Mouse (Mus musculus): ENCODE data around the gene Plpp7. TPM values are rescaled to one million over a fixed set of nuclear protein-coding genes. Genes with fewer than 3 reads are reported as not detected.
A peak's percentile ranks its signal among the peaks of the same experiment; 100 is the strongest.

Plpp7 gene
- polyA plus RNA-seq, 1 experiment, result 2.6 TPM

DNA sequence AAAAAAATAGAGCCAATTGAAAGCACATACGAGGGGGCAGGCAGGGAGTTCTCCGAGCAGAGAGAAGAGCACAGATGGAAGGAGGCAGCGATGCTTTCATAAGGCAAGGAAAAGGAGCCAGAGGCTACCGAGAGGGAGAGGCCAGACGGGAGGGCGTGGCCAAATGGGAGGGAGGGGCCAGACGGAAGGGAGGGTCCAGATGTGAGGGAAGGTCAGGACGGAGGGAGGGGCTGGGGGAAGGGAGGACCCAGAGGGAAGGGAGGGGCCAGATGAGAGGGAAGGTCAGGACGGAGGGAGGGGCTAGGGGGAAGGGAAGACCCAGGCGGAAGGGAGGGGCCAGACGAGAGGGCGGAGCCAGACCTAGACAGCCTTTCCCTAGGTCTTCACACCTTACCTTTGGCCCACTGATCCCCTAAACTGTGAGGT lies 37.3 kb downstream of the Plpp7 start:
- Histone ChIP-seq H3K27me3 (ENCODE audit: control insufficient read depth, insufficient read depth, low read length) (no peaks in the 10 kb centered on the region), H3K4me3 (ENCODE audit: extremely low read depth, insufficient read depth, insufficient read length) (no peak overlapping the region), H3K4me1 (ENCODE audit: control insufficient read depth, insufficient read depth, insufficient read length) (peaks cover 3% of the 10 kb centered on the region; the same call in 1 of the 2 replicates), H3K36me3 (ENCODE audit: control insufficient read depth, insufficient read depth, low read length) (no peaks in the 10 kb centered on the region), H3K27ac (ENCODE audit: insufficient read depth, low read length) (no peak overlapping the region)
- 28% methylated on average over 12 of the region's 12 CpGs for WGBS
- peak in 1 of 2 experiments; percentile 45 for DNase-seq (ENCODE audit: low read depth in 1 of 2, low spot score in 2 of 2)
- TF ChIP-seq CTCF (IDR thresholded peaks at IDR 0.05; ENCODE audit: extremely low read depth, insufficient read depth, insufficient read length, insufficient replicate concordance), result no peak
- TF ChIP-seq POLR2A (IDR thresholded peaks at IDR 0.05; ENCODE audit: low read depth, low read length), result no peak

DNA sequence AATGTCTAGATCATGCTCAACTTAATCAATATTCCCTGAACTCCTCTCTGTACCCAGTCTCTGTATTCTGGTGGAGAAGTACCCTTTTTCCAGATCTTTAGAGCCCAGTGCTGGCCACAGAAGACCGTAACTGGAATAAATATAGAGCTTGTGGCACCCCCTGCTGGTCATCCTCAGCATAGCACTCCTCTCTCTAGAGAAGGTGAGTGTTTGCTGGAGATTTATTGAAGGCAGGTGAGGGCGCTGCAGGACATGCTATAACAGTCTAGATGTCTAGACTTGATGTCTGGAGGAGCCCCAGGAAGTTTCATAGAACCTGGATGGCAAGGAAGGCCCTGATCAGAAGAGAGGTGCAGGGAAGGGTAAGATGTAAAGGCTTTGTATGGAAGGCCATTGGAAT lies 38.7 kb downstream of the Plpp7 start:
- WGBS, result 3% methylated on average over 2 of the region's 2 CpGs
- Histone ChIP-seq H3K4me1 (ENCODE audit: control insufficient read depth, insufficient read depth, insufficient read length) (peaks cover 3% of the 10 kb centered on the region; the same call in 1 of the 2 replicates), H3K36me3 (ENCODE audit: control insufficient read depth, insufficient read depth, low read length) (no peaks in the 10 kb centered on the region), H3K4me3 (ENCODE audit: extremely low read depth, insufficient read depth, insufficient read length) (no peak overlapping the region), H3K27me3 (ENCODE audit: control insufficient read depth, insufficient read depth, low read length) (no peaks in the 10 kb centered on the region), H3K27ac (ENCODE audit: insufficient read depth, low read length) (no peak overlapping the region)
- TF ChIP-seq POLR2A (IDR thresholded peaks at IDR 0.05; ENCODE audit: low read depth, low read length), result no peak
- peak; percentile 82; the same call in 1 of the 2 replicates for TF ChIP-seq CTCF (IDR thresholded peaks at IDR 0.05; ENCODE audit: extremely low read depth, insufficient read depth, insufficient read length, insufficient replicate concordance)
- peak; percentile 74 to 87 for DNase-seq (ENCODE audit: low read depth in 1 of 2, low spot score in 2 of 2)

DNA sequence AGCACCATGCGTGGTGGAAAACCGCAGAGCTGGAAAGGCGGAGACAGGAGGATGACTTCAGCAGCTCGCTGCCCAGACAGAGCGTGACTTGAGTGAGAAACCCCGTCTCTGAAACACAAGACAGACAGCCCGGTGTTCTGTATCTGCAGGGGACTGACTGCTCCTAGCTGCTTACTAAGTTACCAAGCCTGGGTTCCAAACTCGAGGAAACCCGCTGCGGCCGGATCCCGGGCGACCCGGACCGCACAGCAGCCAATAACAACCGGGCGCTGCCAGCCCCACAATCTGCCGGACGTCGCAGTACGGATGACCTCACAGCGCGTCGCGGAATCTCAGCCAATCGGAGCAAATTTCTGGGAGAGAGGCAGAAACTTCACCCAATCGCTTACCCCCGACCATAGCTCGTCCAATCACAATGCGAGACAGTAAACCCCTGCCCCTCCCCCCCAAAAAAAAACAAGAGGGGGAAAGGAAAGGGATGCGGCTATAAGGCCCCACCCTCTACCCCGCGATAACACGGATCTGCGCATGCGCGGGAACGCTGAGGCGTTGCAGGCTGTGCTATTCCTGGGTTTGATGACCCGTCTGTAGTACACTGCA lies 42.4 kb downstream of the Plpp7 start:
- DNase-seq (ENCODE audit: low read depth in 1 of 2, low spot score in 2 of 2), result peak; percentile 95 to 99
- TF ChIP-seq CTCF (IDR thresholded peaks at IDR 0.05; ENCODE audit: extremely low read depth, insufficient read depth, insufficient read length, insufficient replicate concordance) (no peak), POLR2A (IDR thresholded peaks at IDR 0.05; ENCODE audit: low read depth, low read length) (peak; percentile 80)
- WGBS, result under 1% methylated on average over 40 of the region's 40 CpGs
- H3K27me3 ChIP-seq (ENCODE audit: control insufficient read depth, insufficient read depth, low read length), result no peaks in the 10 kb centered on the region
- H3K4me3 ChIP-seq (ENCODE audit: extremely low read depth, insufficient read depth, insufficient read length), result peak overlapping the region; percentile 70
- peaks cover under 1% of the 10 kb centered on the region; the same call in 1 of the 2 replicates for H3K4me1 ChIP-seq (ENCODE audit: control insufficient read depth, insufficient read depth, insufficient read length)
- no peaks in the 10 kb centered on the region for H3K36me3 ChIP-seq (ENCODE audit: control insufficient read depth, insufficient read depth, low read length)
- H3K27ac ChIP-seq (ENCODE audit: insufficient read depth, low read length), result peak overlapping the region; percentile 87

DNA sequence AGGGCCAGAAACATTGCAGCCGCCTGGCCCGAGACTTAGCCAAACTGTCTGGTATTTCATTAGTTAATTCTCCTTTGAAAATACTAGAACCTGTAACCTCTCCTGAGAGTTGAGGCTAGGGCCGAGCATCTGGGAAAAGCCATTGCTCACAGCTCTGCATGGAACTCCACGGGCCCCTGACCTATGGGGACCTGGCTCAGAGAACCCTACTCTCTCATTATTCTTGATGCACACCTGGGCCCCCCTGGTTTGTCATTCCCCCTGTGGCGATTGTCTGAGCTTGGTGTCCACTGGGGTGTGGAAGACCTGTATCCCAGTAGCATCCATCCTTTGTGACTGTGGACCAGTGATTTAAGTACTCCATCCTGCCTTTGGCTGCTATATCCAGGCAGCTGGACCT lies 44.0 kb downstream of the Plpp7 start:
- Histone ChIP-seq H3K4me3 (ENCODE audit: extremely low read depth, insufficient read depth, insufficient read length) (no peak overlapping the region), H3K4me1 (ENCODE audit: control insufficient read depth, insufficient read depth, insufficient read length) (no peaks in the 10 kb centered on the region), H3K27ac (ENCODE audit: insufficient read depth, low read length) (no peak overlapping the region), H3K27me3 (ENCODE audit: control insufficient read depth, insufficient read depth, low read length) (no peaks in the 10 kb centered on the region), H3K36me3 (ENCODE audit: control insufficient read depth, insufficient read depth, low read length) (no peaks in the 10 kb centered on the region)
- TF ChIP-seq CTCF (IDR thresholded peaks at IDR 0.05; ENCODE audit: extremely low read depth, insufficient read depth, insufficient read length, insufficient replicate concordance) (no peak), POLR2A (IDR thresholded peaks at IDR 0.05; ENCODE audit: low read depth, low read length) (no peak)
- no peak for DNase-seq (ENCODE audit: low read depth in 1 of 2, low spot score in 2 of 2)
- WGBS, result 94% methylated on average over 5 of the region's 5 CpGs

DNA sequence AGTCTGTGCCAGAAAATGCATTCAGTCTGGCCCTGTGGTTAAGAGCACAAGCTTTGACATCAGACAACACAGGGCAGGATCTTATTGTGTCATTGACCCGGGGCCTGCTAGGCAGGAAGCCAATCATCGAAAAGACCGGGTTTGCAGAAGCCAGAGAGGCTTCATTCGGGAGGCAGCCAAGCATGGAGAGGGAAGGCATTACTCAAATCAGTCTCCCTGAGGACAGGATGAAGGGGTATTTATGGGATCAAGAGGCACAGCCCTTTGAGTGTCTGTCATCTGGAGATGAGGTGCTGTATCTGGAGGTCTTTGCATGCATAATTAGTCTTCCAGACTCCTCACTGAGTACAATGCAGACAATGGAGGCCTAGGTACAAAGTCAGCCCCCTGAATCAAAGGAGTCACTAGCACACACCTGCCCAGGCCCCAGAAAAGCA lies 45.2 kb downstream of the Plpp7 start:
- DNase-seq (ENCODE audit: low read depth in 1 of 2, low spot score in 2 of 2), result no peak
- no peak overlapping the region for H3K27ac ChIP-seq (ENCODE audit: insufficient read depth, low read length)
- no peaks in the 10 kb centered on the region for H3K36me3 ChIP-seq (ENCODE audit: control insufficient read depth, insufficient read depth, low read length)
- no peaks in the 10 kb centered on the region for H3K27me3 ChIP-seq (ENCODE audit: control insufficient read depth, insufficient read depth, low read length)
- TF ChIP-seq POLR2A (IDR thresholded peaks at IDR 0.05; ENCODE audit: low read depth, low read length) (no peak), CTCF (IDR thresholded peaks at IDR 0.05; ENCODE audit: extremely low read depth, insufficient read depth, insufficient read length, insufficient replicate concordance) (no peak)
- no peaks in the 10 kb centered on the region for H3K4me1 ChIP-seq (ENCODE audit: control insufficient read depth, insufficient read depth, insufficient read length)
- no peak overlapping the region for H3K4me3 ChIP-seq (ENCODE audit: extremely low read depth, insufficient read depth, insufficient read length)
- 48% methylated on average over 4 of the region's 4 CpGs for WGBS

DNA sequence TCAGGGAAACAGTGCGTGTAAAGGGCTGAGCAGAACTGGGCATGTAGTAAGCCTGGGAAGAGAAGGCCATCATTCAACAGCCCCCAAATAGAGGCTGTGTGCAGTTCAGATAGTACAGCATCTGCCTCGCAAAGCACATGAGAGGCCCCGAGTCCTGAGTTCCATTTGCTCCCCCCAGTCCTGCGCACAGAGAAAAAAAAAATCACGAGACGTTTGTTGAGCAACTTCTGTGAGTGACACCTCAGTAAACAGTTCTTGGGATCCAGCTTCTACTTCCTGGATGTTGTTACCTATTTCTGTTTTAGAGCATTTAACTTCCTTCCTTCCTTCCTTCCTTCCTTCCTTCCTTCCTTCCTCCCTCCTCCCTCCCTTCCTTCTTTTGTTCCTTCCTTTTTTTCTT lies 46.3 kb downstream of the Plpp7 start:
- H3K4me3 ChIP-seq (ENCODE audit: extremely low read depth, insufficient read depth, insufficient read length), result no peak overlapping the region
- TF ChIP-seq POLR2A (IDR thresholded peaks at IDR 0.05; ENCODE audit: low read depth, low read length), result no peak
- TF ChIP-seq CTCF (IDR thresholded peaks at IDR 0.05; ENCODE audit: extremely low read depth, insufficient read depth, insufficient read length, insufficient replicate concordance), result no peak
- H3K27ac ChIP-seq (ENCODE audit: insufficient read depth, low read length), result no peak overlapping the region
- no peaks in the 10 kb centered on the region for H3K36me3 ChIP-seq (ENCODE audit: control insufficient read depth, insufficient read depth, low read length)
- WGBS, result 73% methylated on average over 6 of the region's 6 CpGs
- no peaks in the 10 kb centered on the region for H3K4me1 ChIP-seq (ENCODE audit: control insufficient read depth, insufficient read depth, insufficient read length)
- H3K27me3 ChIP-seq (ENCODE audit: control insufficient read depth, insufficient read depth, low read length), result no peaks in the 10 kb centered on the region
- DNase-seq (ENCODE audit: low read depth in 1 of 2, low spot score in 2 of 2), result no peak

DNA sequence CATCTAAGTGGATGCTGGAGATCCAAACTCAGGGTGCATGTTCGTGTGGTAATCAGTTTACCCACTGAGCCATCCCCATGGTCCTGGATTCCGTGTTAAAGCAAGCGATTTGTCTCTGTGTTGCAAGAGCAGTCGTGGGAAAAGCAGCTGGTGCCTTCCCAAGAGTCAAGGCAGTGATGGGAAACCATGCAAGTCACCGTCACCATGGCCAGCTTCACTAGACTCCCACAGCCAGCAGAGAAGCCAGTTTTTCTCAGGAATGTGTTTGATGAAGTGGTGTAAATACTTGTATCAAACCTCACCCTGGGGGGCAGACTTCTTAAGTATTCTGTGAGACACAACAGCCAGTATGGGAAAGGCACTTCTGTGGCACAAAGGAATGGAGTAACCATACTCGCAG lies 47.0 kb downstream of the Plpp7 start:
- 77% methylated on average over 6 of the region's 6 CpGs for WGBS
- H3K27ac ChIP-seq (ENCODE audit: insufficient read depth, low read length), result no peak overlapping the region
- TF ChIP-seq POLR2A (IDR thresholded peaks at IDR 0.05; ENCODE audit: low read depth, low read length), result no peak
- no peak for TF ChIP-seq CTCF (IDR thresholded peaks at IDR 0.05; ENCODE audit: extremely low read depth, insufficient read depth, insufficient read length, insufficient replicate concordance)
- no peaks in the 10 kb centered on the region for H3K4me1 ChIP-seq (ENCODE audit: control insufficient read depth, insufficient read depth, insufficient read length)
- no peaks in the 10 kb centered on the region for H3K27me3 ChIP-seq (ENCODE audit: control insufficient read depth, insufficient read depth, low read length)
- H3K4me3 ChIP-seq (ENCODE audit: extremely low read depth, insufficient read depth, insufficient read length), result no peak overlapping the region
- H3K36me3 ChIP-seq (ENCODE audit: control insufficient read depth, insufficient read depth, low read length), result no peaks in the 10 kb centered on the region
- no peak for DNase-seq (ENCODE audit: low read depth in 1 of 2, low spot score in 2 of 2)
